Mouse (Mus musculus): ENCODE results near the gene Ccdc106. TPM values are rescaled to one million over a fixed set of nuclear protein-coding genes. Genes with fewer than 3 reads are reported as not detected.
A peak's percentile ranks its signal among the peaks of the same experiment; 100 is the strongest.
"Not testable (repeated sequence)": the region's sequence is repeated elsewhere in the genome, so short reads cannot be mapped to it uniquely, and the experiment has no call there.

The Ccdc106 gene
- polyA plus RNA-seq, 1 experiment = 0.34 TPM

- peaks cover 72% of the 10 kb centered on the region for H3K79me2 ChIP-seq (ENCODE audit: control insufficient read depth, insufficient read depth)
- H3K79me3 ChIP-seq (ENCODE audit: low read depth) = peaks cover 44% of the 10 kb centered on the region
- H3ac ChIP-seq (ENCODE audit: control insufficient read depth, insufficient read length, low read depth) = no peak overlapping the region
- peaks cover 72% of the 10 kb centered on the region for H3K36me3 ChIP-seq (ENCODE audit: control insufficient read depth, insufficient read depth)
- no peak overlapping the region for H3K4me3 ChIP-seq (ENCODE audit: insufficient read depth, poor library complexity, severe bottlenecking)
- H3K27me3 ChIP-seq (ENCODE audit: control insufficient read depth, insufficient read depth, insufficient read length) = no peaks in the 10 kb centered on the region
- TF ChIP-seq MYOG (IDR thresholded peaks at IDR 0.05; ENCODE audit: control insufficient read depth, extremely low read depth, insufficient read length) = no peak
- no peak for TF ChIP-seq USF1 (IDR thresholded peaks at IDR 0.05; ENCODE audit: low read depth)
- TF ChIP-seq MYOD1 (IDR thresholded peaks at IDR 0.05; ENCODE audit: control insufficient read depth, insufficient read length, low read depth) = no peak
- TF ChIP-seq CTCF (IDR thresholded peaks at IDR 0.05; ENCODE audit: control insufficient read depth, insufficient read depth, insufficient read length) = no peak
- TF ChIP-seq FOSL1 (IDR thresholded peaks at IDR 0.05; ENCODE audit: insufficient read depth, low read length, poor library complexity, severe bottlenecking) = no peak
- no peak for TF ChIP-seq MAX (IDR thresholded peaks at IDR 0.05)
These were observed 54.6 kb downstream of the Ccdc106 start for GRCm38 (mm10) chr7:5074984-5075383.

GRCm38 (mm10) chr7:5076931-5077330, 56.6 kb downstream of the Ccdc106 start:
- H3K27me3 ChIP-seq (ENCODE audit: control insufficient read depth, insufficient read depth, insufficient read length) = no peaks in the 10 kb centered on the region
- H3K79me3 ChIP-seq (ENCODE audit: low read depth) = peaks cover 38% of the 10 kb centered on the region
- TF ChIP-seq MAX (IDR thresholded peaks at IDR 0.05) (no peak), MYOG (IDR thresholded peaks at IDR 0.05; ENCODE audit: control insufficient read depth, extremely low read depth, insufficient read length) (no peak), CEBPB (IDR thresholded peaks at IDR 0.05; ENCODE audit: low read depth) (no peak), USF1 (IDR thresholded peaks at IDR 0.05; ENCODE audit: low read depth) (no peak), CTCF (IDR thresholded peaks at IDR 0.05; ENCODE audit: control insufficient read depth, insufficient read depth, insufficient read length) (no peak), FOSL1 (IDR thresholded peaks at IDR 0.05; ENCODE audit: insufficient read depth, low read length, poor library complexity, severe bottlenecking) (no peak), MYOD1 (IDR thresholded peaks at IDR 0.05; ENCODE audit: control insufficient read depth, insufficient read length, low read depth) (no peak)
- no peak overlapping the region for H3ac ChIP-seq (ENCODE audit: control insufficient read depth, insufficient read length, low read depth)
- peaks cover 71% of the 10 kb centered on the region for H3K79me2 ChIP-seq (ENCODE audit: control insufficient read depth, insufficient read depth)
- H3K4me3 ChIP-seq (ENCODE audit: insufficient read depth, poor library complexity, severe bottlenecking) = no peak overlapping the region
- peaks cover 54% of the 10 kb centered on the region for H3K36me3 ChIP-seq (ENCODE audit: control insufficient read depth, insufficient read depth)

GRCm38 (mm10) chr7:5079365-5080009, 59.1 kb downstream of the Ccdc106 start:
- not testable (repeated sequence) for H3ac ChIP-seq (ENCODE audit: control insufficient read depth, insufficient read length, low read depth); H3K4me3 ChIP-seq (ENCODE audit: insufficient read depth, poor library complexity, severe bottlenecking); H3K27me3 ChIP-seq (ENCODE audit: control insufficient read depth, insufficient read depth, insufficient read length)
- peaks cover 72% of the 10 kb centered on the region for H3K79me2 ChIP-seq (ENCODE audit: control insufficient read depth, insufficient read depth)
- peaks cover 42% of the 10 kb centered on the region for H3K79me3 ChIP-seq (ENCODE audit: low read depth)
- peaks cover 53% of the 10 kb centered on the region for H3K36me3 ChIP-seq (ENCODE audit: control insufficient read depth, insufficient read depth)

- Histone ChIP-seq H3K27me3 (ENCODE audit: control insufficient read depth, insufficient read depth, insufficient read length) (no peaks in the 10 kb centered on the region), H3K79me3 (ENCODE audit: low read depth) (peaks cover 48% of the 10 kb centered on the region), H3K79me2 (ENCODE audit: control insufficient read depth, insufficient read depth) (peaks cover 72% of the 10 kb centered on the region), H3K36me3 (ENCODE audit: control insufficient read depth, insufficient read depth) (peaks cover 56% of the 10 kb centered on the region), H3ac (ENCODE audit: control insufficient read depth, insufficient read length, low read depth) (peak within 1 kb of the TSS; percentile 87), H3K4me3 (ENCODE audit: insufficient read depth, poor library complexity, severe bottlenecking) (peak within 1 kb of the TSS; percentile 60)
- peak; percentile 17 for TF ChIP-seq CEBPB (IDR thresholded peaks at IDR 0.05; ENCODE audit: low read depth)
- TF ChIP-seq CTCF (IDR thresholded peaks at IDR 0.05; ENCODE audit: control insufficient read depth, insufficient read depth, insufficient read length) = no peak
These were observed 59.8 kb downstream of the Ccdc106 start, which contains the start of gene Epn1 for GRCm38 (mm10) chr7:5080010-5080751. Epn1 (plus strand) TSS chr7:5080235.

- peaks cover 51% of the 10 kb centered on the region for H3K79me3 ChIP-seq (ENCODE audit: low read depth)
- H3K79me2 ChIP-seq (ENCODE audit: control insufficient read depth, insufficient read depth) = peaks cover 74% of the 10 kb centered on the region
- no peaks in the 10 kb centered on the region for H3K27me3 ChIP-seq (ENCODE audit: control insufficient read depth, insufficient read depth, insufficient read length)
- TF ChIP-seq CTCF (IDR thresholded peaks at IDR 0.05; ENCODE audit: control insufficient read depth, insufficient read depth, insufficient read length) (no peak), USF1 (IDR thresholded peaks at IDR 0.05; ENCODE audit: low read depth) (no peak), MYOD1 (IDR thresholded peaks at IDR 0.05; ENCODE audit: control insufficient read depth, insufficient read length, low read depth) (no peak), MAX (IDR thresholded peaks at IDR 0.05) (no peak), FOSL1 (IDR thresholded peaks at IDR 0.05; ENCODE audit: insufficient read depth, low read length, poor library complexity, severe bottlenecking) (no peak), CEBPB (IDR thresholded peaks at IDR 0.05; ENCODE audit: low read depth) (no peak), MYOG (IDR thresholded peaks at IDR 0.05; ENCODE audit: control insufficient read depth, extremely low read depth, insufficient read length) (no peak)
- peaks cover 58% of the 10 kb centered on the region for H3K36me3 ChIP-seq (ENCODE audit: control insufficient read depth, insufficient read depth)
- H3ac ChIP-seq (ENCODE audit: control insufficient read depth, insufficient read length, low read depth) = peak overlapping the region; percentile 87
- peak overlapping the region; percentile 60 for H3K4me3 ChIP-seq (ENCODE audit: insufficient read depth, poor library complexity, severe bottlenecking)
These were observed 60.5 kb downstream of the Ccdc106 start for GRCm38 (mm10) chr7:5080815-5081214.

GRCm38 (mm10) chr7:5081241-5081640, 60.9 kb downstream of the Ccdc106 start:
- Histone ChIP-seq H3K36me3 (ENCODE audit: control insufficient read depth, insufficient read depth) (peaks cover 55% of the 10 kb centered on the region), H3K79me3 (ENCODE audit: low read depth) (peaks cover 51% of the 10 kb centered on the region), H3ac (ENCODE audit: control insufficient read depth, insufficient read length, low read depth) (no peak overlapping the region)

More at GRCm38 (mm10) chr7:5081241-5081640, 60.9 kb downstream of the Ccdc106 start:
- peak overlapping the region; percentile 60 for H3K4me3 ChIP-seq (ENCODE audit: insufficient read depth, poor library complexity, severe bottlenecking)
- peaks cover 75% of the 10 kb centered on the region for H3K79me2 ChIP-seq (ENCODE audit: control insufficient read depth, insufficient read depth)
- TF ChIP-seq MAX (IDR thresholded peaks at IDR 0.05) (no peak), CEBPB (IDR thresholded peaks at IDR 0.05; ENCODE audit: low read depth) (no peak), MYOD1 (IDR thresholded peaks at IDR 0.05; ENCODE audit: control insufficient read depth, insufficient read length, low read depth) (no peak), USF1 (IDR thresholded peaks at IDR 0.05; ENCODE audit: low read depth) (no peak), MYOG (IDR thresholded peaks at IDR 0.05; ENCODE audit: control insufficient read depth, extremely low read depth, insufficient read length) (no peak), CTCF (IDR thresholded peaks at IDR 0.05; ENCODE audit: control insufficient read depth, insufficient read depth, insufficient read length) (no peak), FOSL1 (IDR thresholded peaks at IDR 0.05; ENCODE audit: insufficient read depth, low read length, poor library complexity, severe bottlenecking) (no peak)
- H3K27me3 ChIP-seq (ENCODE audit: control insufficient read depth, insufficient read depth, insufficient read length) = no peaks in the 10 kb centered on the region
